Mouse (Mus musculus) A20 (cell line): ENCODE measurements around the gene Bcdin3d.

Experiments
- DNase-seq: peaks from one replicate; pipeline ENCODE4 v3.0.0-alpha.2; 2011; ENCODE audit warnings: low read depth, low spot score

Bcdin3d gene

DNA sequence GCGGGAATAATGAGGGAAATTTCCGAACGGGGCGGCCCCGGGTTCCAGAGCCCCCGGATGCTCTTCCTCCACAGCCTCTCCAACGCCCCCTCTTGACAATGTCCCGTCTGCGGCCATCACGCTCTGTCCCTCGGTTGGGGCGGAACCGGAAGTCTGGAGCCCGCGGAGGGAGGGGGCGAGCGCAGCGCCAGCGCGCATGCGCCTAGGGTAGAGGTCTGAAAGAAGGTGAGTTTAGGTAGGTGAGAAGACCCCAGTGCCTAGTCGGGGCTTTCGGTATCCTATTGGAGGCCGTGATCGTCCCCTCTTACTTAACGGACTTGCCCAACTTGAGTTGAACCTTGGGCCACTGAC is at the start of gene Bcdin3d:
TSS of gene Bcdin3d (minus strand) at position 155 of the 351 bp plus-strand sequence.
- DNase-seq: peak; percentile 94

GRCm38 (mm10) chr15:99520306-99520705 is 45.8 kb upstream of the Bcdin3d start:
- DNase-seq: no peak

DNA sequence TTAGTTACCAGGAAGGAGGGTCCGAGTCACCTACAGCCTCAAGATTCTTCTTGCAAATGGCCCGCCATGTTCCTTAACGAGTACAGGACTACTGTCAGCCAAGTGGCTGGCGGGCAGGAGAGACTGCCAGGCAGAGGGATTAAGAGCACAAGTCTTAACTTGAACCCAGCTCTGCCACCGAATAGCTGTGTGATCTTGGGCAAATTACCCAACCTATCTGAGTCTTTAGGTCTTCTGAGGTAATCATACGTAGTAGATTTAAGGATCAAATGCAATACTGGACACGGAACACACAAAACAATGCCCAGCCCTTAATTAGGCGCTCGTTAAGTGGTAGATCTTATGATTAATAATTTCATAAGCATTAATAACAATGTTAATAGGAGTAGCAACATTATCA is 45.1 kb upstream of the Bcdin3d start:
- no peak for DNase-seq

- no peak for DNase-seq
Measured at GRCm38 (mm10) chr15:99517715-99518114, 43.2 kb upstream of the Bcdin3d start.

DNA sequence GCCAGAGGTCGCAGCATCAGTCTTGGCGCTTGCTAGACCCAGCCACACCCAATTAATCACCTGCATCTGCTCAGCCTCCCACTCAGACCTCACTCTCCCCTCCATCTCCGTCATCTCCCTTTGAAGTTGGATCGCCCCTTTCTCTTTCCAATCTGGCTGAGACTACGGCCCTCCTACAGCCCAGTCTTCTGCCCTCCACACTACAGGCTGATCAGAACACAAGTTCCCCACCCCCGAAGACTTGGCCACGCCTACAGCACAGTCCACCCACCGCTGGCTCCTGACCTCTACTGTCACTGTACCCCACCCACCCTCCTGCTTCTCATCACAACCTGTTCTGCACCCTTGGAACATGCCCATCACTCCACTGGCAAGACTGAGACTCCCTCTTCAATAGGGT is 42.2 kb upstream of the Bcdin3d start:
- no peak for DNase-seq

- no peak for DNase-seq
Measured at GRCm38 (mm10) chr15:99511797-99512525, 37.4 kb upstream of the Bcdin3d start.

GRCm38 (mm10) chr15:99510621-99511020 is 36.1 kb upstream of the Bcdin3d start:
- DNase-seq: no peak

- no peak for DNase-seq
Measured at GRCm38 (mm10) chr15:99509840-99510239, 35.3 kb upstream of the Bcdin3d start.

GRCm38 (mm10) chr15:99505324-99506095 is 31.0 kb upstream of the Bcdin3d start:
- no peak for DNase-seq

GRCm38 (mm10) chr15:99503256-99503655 is 28.7 kb upstream of the Bcdin3d start:
- no peak for DNase-seq

DNA sequence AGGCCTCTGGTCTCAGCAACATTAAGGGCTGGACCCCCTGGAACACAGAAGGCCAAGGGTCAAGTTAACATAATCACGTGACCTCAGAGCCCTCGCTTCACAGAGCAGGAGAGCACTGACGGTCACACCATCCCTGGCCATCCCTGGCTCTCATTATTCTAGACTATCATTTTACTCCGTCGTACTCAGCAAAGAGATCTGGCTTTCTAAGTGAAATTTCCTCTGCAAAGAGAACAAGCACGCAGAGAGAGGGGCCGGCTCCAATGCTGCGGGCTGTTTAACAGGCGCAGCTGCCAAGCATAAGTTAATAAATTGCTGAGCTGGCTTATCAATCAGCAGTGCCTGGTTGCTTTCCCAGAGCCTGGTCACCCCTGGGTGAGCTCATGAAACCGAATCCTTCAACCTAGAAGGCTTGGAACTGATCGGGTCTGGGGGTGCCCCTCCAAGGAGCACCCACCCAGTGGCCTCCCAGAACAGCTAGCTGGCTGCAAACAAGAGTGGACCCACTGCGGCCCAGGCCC is 27.8 kb upstream of the Bcdin3d start:
- DNase-seq: no peak

DNA sequence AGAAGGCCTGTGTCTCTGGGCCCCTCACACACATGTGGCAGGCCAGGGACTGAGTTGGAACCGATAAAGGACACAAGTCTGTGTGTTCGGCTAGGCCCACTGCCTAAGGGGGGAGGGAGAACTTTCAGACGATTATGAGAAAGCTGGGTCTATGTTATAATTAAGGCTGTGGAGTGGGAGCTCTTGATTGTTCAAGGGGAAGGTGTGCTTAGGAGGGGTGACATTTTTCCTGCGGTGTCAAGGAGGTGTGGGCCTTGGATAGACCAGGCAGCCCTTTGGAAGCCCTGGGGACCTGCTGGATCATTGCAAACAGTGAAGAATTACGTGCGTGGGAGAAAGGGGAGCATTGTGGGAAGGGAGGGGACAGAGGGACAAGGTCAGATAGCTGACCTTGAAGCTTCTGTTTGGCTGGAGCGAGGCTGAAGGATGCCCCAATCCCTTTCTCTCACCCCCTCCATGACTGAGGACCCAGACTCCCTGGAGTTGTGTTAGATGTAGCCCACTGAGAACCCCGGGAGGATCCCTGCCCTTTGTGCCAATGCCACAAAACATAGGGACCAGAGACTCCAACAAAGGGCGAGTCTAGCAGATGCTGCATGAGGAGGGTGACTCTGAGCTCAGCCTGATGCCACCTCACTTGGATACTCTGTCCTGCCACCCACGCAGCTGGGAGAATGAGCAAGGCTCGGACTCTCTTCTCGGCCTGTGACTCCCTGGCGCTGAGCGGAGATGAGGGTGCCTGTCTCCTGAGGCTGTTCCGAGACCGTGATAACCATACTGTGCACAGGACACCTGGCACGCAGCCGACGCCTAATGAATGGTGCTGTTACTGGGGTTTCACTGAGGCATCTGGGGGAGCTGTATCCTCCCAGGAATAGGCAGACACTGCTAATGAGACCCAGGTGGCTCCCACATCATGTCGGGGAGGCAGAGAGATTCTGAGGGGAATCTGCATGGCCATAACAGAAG is 27.0 kb upstream of the Bcdin3d start:
- DNase-seq: no peak

GRCm38 (mm10) chr15:99500320-99500719 is 25.8 kb upstream of the Bcdin3d start:
- DNase-seq: no peak

GRCm38 (mm10) chr15:99499726-99500125 is 25.2 kb upstream of the Bcdin3d start:
- DNase-seq: no peak

- DNase-seq: no peak
Measured at GRCm38 (mm10) chr15:99498781-99499180, 24.3 kb upstream of the Bcdin3d start.

- no peak for DNase-seq
Measured at GRCm38 (mm10) chr15:99498356-99498755, 23.8 kb upstream of the Bcdin3d start.

GRCm38 (mm10) chr15:99497527-99498242 is 23.2 kb upstream of the Bcdin3d start:
- DNase-seq: no peak

DNA sequence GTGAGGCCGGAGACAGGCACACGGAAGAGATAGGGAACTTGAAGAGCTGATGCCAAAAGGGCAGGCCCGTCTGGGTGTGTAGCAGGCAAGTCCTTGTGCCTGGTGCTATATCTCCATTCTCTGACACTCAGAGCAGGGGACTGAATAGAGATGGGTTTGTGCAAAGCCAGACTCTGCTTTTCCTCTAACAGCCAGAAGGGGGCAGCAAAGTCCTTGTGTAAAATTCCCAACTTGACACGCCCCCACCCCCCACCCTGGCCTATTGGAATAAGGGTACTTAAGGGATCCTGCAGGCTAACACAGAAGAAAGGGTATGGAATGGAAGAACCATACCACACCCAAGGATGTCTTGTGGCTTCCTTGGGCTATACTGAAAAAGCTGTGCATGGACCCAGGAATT is 22.5 kb upstream of the Bcdin3d start:
- peak; percentile 47 for DNase-seq

GRCm38 (mm10) chr15:99484745-99485144 is 10.2 kb upstream of the Bcdin3d start:
- DNase-seq: no peak

DNA sequence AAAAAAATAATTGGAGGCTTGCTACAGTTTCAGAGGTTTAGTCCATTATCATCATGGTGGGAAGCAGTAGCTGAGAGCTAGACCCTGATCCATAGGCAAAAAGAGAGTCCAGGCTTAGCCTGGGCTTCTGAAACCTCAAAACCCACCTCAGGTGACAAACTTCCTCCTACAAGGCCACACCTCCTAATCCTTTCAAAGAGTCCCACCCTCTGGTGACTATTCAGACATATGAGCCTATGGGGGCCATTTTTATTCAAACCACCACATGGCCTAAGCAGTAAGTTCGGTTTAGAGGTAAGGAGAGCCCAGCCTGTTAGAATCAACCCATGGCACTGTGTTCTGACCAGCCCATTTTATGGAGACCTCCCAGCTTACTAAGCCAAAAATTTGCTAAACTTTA is 1.3 kb upstream of the Bcdin3d start:
- DNase-seq: peak; percentile 50
